Mouse (Mus musculus): ENCODE data around the gene Mrpl45.

Mrpl45 gene

DNA sequence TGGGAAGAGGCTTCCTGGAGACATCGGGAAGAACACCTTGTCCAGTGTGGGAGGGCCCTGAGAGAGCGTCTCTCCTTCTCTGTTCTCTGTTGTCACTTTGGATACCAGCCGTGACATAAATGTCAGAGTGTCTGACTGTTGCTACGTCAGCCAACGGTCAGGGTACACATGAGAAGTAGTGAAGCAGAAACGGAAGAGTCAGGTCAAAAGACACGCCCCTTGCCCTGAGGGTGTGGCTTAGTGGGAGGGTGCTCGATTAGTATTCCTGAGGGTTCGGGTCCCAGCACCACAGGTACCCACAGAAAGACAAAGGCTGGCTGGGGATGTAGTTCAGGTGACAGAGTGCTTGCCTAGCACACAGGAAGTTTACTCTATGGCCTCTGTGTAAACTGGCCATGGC, 17.5 kb downstream of the Mrpl45 start:
- DNase-seq (ENCODE audit: low spot score in 2 of 2), result no peak

DNA sequence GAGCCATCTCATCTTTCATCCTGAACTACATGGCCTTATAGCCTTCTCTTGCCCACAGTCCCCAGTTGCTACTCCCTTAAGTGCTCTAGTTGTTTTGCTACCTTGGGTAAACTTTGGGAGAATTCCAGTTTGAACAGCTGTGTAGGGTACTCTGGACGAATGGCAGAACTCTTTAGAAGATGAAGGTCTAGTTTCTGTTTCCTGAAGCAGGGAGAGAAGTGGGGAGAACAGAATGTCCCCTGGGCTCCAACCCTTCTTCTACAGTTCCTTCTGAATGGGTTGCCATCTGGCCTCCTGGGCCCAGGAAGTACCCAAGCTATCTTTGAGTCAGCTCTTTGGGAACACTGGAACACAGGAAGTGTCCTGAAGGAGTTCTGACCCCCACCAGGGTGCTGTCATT, 18.4 kb downstream of the Mrpl45 start:
- DNase-seq (ENCODE audit: low spot score in 2 of 2), result no peak

DNA sequence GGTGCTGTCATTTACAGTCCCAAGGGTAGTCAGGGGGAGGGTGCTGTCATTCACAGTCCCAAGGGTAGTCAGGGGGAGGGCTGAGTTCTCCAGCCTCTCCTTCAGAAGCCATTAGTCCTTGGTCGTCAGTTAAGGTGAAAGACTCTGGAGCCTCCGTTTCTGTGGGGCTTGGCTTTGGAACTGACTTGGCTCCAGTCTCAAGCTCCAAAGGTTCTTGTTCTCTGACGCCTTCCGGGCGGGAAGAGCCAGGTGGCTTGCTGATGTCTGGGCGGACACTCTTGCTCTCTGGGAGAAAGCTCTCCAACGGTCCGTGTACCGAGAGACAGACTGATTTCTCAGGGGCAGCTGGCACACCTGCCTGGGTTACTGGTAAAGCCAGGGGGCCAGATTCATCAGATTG, 18.9 kb downstream of the Mrpl45 start:
- no peak for DNase-seq (ENCODE audit: low spot score in 2 of 2)

DNA sequence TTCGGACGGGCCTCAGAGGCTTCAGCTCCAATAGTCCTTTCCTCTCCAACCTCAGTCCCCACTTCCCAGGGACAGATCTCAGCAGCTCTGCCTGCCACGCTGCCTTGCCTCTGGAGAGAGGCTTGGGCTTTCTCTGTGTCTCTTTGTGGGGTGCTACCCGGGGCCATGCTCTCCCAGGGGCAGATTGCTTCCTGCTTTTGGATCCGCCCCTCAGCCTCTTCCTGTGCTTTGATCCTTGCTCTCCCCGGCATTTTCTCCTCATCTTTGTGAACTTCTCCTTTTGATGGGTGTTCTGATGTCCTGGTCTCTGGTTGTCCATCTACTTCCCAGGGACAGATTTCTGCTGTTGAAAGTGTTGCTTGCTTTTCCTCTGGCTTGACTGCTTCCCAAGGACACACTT, 20.7 kb downstream of the Mrpl45 start:
- no peak for DNase-seq (ENCODE audit: low spot score in 2 of 2)

DNA sequence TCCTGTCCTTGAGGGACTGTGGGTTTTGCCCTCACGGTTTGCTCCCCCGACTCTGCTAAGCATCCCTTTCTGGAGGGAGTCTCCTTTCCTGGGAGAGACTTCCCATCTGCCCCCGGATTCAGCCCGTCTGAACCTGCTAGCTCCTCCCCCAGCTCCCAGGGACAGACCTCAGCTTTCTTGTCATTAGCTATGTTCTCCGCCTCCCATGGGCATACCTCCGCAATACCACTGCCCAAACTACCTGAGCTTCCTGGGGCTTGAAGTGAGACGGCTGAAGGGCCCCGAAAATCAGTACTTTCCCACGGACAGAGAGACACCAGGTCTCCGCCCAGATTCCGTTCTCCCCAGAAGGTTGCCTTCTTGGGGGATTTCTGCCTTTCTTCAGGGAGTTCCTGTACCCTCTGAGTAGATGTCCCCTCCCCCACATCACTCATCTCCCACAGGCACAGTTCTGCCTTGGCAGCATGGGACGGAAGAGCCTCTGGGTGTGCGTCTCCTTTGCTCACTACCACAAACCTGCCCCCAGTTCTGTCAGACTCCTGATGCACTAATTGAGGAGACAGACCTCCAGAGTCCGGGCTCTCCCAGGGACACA, 21.3 kb downstream of the Mrpl45 start:
- no peak for DNase-seq (ENCODE audit: low spot score in 2 of 2)

DNA sequence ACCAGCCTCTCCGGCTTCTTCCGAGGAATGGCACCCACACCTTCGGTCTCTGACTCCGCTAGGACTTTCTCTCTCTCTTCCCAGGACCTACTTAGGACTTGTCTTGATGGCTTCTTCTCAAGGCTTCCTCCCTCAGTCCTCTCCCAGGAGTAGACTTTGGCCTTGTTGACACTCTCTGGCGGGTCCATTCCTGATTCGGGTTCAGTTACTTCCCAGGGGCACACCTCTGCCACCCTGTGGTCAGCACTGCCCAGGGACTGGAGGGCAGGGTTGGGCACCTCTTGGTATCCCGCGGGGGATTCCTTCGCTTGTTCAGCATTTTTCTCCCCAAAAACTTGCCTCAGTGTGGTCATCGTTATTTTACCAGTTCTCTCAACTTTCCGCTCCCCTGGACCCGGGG, 21.8 kb downstream of the Mrpl45 start:
- DNase-seq (ENCODE audit: low spot score in 2 of 2), result no peak

DNA sequence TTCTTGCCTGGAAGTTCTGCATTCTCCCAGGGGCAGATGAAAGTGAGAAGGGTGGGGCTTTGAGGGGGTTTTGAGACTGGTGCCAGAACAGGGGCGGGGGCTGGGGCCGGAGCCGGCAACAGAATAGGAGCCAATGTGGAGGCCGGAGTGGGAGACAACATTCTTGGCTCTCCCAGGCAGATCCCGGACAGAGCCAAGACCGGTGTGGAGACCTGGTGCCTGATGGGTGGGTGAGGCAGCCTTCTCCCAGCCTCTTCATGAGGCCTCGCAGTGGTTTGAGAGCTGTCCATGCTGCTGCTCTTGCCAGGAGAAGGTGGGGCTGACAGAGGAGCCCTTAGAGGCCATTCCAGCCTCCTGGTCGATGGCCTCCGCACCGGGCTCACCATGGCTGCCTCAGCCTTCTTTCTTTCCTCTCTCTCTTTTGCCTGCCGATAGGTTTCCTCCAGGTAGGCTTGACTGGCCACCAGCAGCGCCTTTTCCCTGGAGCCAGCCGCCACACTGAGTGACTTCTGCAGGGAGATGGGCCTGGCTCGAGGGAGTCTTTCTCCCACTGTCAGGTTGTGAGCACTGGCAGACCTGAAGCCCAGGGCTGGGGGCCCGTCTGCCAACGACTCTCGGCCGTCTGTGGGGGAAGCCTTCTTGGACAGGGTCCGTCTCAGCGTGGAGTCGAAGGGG, 22.9 kb downstream of the Mrpl45 start:
- no peak for DNase-seq (ENCODE audit: low spot score in 2 of 2)

DNA sequence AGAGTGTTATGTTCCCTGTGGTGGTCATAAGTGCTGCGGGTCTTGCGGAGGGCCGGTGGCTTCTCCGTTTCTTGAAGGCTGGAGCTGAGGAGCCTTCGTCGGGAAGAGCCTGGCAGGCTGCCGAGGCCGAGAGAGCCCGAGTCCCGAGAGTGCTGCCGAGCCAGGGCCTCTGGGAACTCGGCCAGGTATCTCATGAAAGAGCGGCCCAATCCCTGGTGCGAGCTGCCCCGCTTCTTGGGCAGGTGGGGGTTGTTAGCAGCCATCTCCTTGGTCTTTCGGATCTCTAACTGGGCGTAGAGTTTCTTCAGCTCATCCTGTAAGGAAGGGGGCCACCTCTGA, 23.4 kb downstream of the Mrpl45 start:
- peak; percentile 34 to 38 for DNase-seq (ENCODE audit: low spot score in 2 of 2)

DNA sequence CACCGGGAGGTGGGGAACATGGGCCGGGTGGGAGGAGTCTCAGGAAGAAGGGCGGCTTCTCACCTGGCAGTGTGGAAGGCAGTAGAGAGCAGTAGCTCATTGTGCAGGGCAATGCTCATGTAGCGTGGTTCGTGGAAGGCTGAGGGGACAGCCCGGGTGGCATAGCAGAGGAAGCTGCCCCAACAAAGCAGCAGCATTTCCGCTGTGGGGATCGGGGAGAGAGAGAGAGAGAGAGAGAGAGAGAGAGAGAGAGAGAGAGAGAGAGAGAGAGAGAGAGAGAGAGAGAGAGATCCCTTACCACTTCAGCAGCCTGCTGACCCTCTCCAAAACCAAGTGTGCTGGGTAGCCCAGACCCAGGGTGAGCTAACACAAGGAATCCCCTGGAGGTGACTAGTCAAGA, 27.7 kb downstream of the Mrpl45 start:
- no peak for DNase-seq (ENCODE audit: low spot score in 2 of 2)

DNA sequence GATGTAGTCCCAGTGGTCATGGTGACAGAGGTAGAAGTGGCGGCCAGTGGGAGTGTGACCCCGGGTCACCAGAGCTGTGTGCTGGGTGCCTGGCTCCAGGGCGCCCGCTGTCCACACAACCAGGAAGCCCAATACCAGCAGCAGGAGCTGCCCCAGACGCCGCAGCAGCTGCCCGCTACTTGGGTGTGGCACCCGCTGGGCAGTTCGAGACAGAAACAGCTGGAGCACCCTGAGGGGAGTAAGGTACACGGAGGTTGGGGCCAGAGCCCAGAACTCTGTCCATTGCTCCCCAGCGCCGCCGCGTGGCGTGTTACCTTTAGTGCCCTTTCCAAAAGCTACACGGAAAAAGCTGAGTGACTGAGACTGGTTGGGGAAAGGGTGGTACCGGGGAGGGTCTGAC, 28.1 kb downstream of the Mrpl45 start:
- no peak for DNase-seq (ENCODE audit: low spot score in 2 of 2)

DNA sequence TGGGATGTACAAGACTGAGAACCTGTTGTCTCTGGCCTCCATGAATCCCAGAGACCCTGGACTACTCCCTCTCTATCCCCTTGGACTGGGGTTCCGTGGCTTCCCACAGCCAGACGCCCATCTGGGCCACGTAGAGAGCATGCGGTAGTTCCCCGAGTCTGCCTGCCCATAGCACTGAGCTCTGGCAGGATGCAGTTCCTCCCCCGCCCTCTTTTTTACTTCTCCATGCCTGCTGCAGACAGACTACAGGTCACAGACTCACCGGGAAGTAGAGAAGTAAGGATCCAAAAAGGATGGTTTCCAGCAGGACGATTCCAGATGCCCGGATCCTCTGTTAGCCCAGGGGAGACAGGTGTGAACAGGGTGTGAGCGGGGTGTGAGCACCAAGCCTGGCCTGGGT, 29.9 kb downstream of the Mrpl45 start:
- no peak for DNase-seq (ENCODE audit: low spot score in 2 of 2)

DNA sequence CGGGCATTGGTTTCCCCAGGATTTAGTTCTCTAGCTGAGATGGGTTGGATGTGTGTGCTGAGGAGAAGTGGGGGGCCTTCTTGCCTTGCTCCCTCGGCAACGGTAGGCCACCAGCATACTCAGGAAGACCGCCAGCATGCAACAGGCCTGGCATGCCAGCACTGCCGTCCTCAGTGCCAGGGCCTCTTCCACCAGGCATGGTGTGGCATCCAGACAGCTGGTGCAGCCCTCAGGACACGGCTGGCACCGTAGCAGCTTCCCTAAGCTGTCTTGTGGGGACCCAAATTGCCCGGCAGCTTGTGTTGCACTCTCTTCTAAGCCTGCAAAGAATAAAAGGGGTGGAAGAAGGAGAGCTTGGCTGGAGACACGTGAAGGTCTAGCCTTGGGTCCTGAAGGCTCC, 30.9 kb downstream of the Mrpl45 start:
- DNase-seq (ENCODE audit: low spot score in 2 of 2), result no peak

DNA sequence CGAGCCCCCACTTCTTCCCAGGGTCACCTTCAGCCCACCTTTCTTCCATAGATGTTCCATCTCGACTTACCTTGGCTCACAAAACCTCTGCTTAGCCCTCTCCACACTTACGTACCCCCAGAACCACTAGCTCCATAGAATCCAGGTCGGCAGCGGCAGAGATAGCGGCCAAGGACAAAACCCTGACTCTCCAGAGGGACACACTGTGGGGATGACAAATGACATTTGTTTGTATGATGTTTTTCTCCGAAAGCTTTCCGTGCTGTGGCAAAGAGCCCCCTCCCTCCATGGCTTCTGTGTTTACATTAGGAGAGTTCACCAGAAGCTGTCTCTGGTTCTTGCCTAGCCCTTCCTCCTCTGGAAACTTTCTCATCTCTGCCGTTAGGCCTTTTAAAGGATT, 31.8 kb downstream of the Mrpl45 start:
- no peak for DNase-seq (ENCODE audit: low spot score in 2 of 2)

DNA sequence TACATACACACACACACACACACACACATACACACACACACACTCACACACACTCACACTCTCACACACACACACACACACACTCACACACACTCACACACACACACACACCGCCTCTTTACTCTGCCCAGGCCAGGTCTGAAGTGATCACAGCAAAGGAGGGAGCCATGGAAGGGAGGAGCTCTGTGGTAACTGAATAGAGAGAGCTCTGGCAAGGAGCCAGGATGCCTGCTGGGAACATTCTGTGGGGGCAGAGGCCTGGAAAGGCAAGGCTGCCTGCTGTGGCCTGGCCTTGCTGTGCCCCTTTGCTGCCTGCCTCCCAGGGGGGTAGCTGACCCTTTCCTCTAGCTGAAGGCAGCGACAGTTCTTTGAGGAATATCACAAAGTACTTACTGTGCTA, 34.5 kb downstream of the Mrpl45 start:
- peak; percentile 56 to 61 for DNase-seq (ENCODE audit: low spot score in 2 of 2)

DNA sequence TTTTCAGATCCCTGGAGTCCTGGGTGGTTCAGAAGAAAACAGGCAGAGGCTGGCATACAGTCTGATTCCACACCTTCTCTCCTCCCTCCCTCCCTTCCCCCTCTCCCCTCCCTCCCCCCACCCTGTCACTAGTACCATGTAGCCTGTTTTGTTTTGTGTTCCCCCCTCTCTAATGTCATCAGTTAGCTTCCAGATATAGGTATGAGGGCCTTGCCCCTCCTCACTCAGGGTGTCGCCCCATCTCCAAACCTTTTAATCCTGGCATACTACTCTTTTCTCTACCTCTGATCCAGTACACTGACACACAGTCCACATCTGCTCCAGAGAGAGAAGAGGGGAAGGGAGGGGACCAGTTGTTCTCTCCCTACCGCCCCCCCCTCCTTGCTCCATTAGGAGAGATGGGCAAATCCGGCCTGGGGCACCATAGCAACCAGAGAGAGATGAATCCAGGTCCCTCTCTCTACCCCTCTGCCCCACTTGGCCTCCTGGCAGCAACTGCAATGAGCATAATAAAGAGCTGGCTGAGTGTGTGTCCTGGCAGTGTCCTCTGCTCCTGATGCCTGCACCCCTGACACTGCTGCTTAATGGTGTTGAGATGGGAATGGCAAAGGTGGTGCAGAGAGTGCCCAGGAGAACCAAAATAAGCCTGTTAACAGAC, 36.6 kb downstream of the Mrpl45 start, which contains the start of gene Gpr179:
TSS of gene Gpr179 (minus strand) at position 51 of the 658 bp plus-strand sequence.
- no peak for DNase-seq (ENCODE audit: low spot score in 2 of 2)

DNA sequence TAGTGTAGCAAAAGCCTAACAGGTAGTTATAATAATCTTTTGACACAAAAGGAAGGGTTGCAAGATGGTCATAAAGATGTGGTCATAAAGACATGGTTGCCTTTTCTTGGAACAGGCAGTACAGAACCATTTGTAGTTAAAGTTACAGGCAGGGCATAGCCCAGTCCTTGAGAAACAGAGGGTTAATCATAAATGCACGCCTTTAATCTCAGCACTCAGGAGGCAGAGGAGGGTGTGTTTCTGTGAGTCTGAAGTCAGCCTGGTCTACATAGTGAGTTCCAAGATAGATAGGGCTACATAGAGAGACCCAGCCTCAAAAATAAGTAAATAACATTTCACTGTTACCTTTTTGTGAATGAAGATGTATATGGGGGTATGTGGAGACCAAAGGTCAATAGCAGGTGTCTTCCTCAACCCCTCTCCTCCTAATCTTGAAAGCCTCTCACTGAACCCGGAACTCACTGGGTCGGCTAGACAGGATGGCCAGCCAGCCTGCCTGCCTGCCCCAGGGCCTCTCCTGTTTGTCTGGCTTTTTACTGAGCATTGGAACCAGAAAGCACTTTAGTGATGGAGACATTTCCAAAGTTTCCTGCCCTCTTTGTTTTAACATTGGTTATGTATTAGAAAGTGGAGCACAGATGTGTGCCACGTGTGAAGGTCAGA, 37.5 kb downstream of the Mrpl45 start:
- no peak for DNase-seq (ENCODE audit: low spot score in 2 of 2)

DNA sequence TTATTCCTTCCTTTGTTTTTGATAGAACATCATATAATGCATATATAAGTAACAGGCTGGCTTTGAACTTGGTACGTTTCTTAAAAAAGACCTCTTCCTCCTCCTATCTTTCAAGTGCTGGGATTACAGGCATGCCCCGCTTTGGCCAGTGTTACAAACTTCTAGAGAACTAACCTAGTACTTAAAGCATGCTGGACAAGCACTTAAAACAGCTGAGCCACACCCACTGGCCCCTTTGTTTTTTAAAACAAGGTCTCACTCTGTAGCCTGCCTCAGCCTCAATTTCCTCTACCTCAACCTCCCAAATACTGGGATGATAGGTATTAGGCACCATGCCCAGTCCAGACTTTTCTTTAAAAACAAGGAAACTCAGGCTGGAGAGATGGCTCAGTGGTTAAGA, 39.1 kb downstream of the Mrpl45 start:
- DNase-seq (ENCODE audit: low spot score in 2 of 2), result no peak

DNA sequence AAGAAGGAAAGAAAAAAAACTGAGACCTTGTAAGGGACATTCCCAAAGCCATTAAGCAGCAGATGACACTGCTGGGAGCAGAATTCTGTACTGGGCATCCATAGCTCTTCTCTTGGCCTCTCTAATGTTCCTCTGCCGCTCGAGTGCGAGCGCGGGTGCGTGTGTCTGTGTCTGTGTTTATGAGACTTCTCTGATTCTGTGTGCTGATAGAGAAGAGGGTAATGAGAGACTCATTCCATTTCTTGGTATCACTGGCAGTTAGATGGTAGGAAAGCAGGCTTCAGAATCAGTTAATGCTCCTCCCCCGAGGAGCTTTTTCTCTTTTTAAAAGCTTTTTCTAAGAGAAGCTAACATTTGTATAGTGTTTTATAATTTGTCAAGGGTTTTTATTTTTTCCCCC, 39.7 kb downstream of the Mrpl45 start:
- DNase-seq (ENCODE audit: low spot score in 2 of 2), result no peak

DNA sequence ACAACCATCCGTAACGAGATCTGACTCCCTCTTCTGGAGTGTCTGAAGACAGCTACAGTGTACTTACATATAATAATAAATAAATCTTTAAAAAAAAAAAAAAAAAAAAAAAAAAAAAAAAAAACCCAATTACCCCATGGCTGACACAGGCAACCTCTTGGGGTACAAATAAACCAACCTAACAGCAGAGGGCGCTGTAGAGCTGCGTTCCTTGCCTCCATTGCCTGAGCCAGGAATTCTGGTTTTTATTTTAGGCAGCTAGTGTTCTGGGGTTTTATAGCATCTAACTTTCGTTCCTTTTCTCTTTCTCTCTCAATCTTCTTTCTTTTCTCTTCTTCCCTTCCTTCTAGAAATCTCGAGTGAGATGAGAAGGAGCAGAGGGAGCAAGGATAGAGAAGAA, 42.1 kb downstream of the Mrpl45 start:
- peak in 1 of 2 experiments; percentile 51 for DNase-seq (ENCODE audit: low spot score in 2 of 2)

DNA sequence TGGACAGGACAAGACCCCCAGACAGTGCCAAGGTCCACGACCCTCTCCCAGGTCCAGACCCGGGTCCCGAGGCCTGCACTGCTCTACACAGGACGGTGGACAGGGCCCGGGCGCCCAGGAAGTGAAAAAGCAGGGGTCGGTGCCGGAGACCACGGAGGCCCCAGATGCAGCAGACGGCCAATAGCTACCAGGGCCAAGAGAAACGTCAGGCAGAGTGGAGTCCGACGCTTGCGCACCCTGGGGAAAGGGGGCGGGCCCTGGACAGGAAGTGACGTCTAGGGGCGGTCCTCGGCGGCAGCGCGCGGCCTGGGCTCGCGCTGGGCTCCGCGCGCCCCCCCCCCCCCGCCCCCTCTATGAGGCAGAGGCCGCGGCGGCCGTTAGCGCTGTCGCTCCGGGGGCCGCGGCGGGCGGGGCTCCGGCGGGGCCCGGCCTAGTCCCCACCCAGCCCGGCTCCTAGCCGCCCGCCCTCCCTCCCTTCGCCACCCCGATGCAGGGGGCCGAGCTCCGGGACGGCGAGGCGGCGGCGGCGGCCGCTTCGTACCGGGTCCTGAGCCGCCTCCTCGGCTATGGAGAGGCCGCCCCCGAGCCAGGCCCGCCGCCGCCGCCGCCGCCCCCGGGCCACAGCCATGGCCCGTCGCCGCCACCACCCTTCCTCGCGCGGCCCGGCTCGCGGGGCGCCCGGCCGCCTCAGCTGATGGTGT, 46.6 kb downstream of the Mrpl45 start, which contains the start of gene Socs7:
TSS of gene Socs7 (plus strand) at position 604 of the 701 bp plus-strand sequence.
- peak; percentile 89 to 92 for DNase-seq (ENCODE audit: low spot score in 2 of 2)

DNA sequence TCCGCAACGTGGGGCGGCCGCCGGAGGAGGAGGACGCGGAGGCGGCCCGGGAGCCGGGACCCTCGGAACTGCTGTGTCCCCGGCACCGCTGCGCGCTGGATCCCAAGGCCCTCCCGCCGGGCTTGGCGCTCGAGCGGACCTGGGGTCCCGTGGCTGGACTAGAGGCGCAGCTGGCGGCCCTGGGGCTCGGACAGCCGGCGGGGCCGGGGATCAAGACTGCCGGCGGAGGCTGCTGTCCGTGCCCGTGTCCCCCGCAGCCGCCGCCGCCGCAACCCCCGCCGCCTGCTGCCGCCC, 47.1 kb downstream of the Mrpl45 start:
- DNase-seq (ENCODE audit: low spot score in 2 of 2), result peak in 1 of 2 experiments; percentile 29

DNA sequence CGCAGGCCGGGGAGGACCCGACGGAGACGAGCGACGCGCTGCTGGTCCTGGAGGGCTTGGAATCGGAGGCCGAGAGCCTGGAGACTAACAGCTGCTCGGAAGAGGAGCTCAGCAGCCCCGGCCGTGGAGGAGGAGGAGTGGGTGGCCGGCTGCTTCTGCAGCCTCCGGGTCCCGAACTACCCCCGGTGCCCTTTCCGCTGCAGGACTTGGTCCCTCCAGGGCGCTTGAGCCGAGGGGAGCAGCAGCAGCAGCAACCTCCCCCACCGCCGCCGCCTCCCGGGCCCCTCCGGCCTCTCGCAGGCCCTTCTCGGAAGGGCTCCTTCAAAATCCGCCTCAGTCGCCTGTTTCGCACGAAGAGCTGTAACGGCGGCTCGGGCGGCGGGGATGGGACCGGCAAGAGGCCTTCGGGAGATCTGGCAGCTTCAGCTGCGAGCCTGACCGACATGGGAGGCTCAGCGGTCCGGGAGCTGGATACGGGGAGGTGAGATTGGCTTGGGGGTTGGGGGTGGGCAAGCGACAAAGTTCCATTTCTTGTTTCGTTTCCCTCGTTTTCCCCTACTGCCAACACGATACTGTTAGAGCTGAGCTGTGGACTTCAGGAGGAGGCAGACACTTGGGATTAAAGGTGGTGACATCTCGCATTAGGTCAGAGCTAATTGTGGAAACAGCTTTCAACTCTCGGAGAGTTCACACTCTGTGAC, 47.6 kb downstream of the Mrpl45 start:
- no peak for DNase-seq (ENCODE audit: low spot score in 2 of 2)

All from frontal cortex, postnatal 14 days (tissue).